In the genomic region with DNA sequence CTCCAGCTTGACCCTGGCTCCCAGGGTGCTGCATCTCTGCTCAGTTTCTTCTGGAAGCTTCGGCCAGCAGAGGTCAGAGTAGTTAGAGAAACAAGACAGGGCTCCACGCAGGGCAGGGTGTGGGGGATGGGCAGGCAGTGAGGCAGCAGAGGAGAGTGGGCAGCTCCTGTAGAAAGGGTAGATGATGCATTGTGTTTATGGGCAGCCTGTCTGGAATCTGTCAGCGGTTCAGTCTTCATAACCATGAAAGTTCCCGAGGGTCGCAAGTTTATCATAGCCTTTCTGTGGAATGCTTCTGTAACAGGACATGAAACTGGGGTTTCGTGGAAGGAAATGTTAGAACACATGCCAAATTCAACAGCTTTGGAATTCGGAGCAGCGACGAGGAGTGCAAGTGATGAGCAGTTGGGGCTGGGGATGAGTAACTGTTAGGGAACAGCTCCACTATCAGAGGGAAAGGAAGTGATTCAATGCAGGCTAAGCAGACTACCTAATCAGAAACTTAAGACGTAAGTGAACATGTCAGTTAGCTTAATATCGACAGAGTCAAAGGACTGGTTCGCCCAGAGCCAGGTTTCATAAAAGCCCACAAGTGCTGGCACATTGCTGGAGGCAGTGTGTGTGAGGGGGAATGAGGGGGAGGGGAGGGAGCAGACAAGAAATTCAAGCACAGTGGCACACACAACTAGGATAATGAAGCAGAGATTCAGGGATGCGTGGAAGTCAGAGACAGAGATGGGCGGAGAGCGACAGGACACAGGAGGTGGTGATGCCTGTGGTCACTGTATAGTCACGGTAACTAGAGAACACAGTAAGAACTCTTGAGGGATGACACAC, we compare ENCODE assay signal across 7 mouse cellular contexts. TPM values are rescaled to one million over a fixed set of nuclear protein-coding genes. Genes with fewer than 3 reads are reported as not detected.
A peak's percentile ranks its signal among the peaks of the same experiment; 100 is the strongest.
DNase-seq lines count a peak whose midpoint lies in the region; ATAC-seq lines count a peak whose summit lies in the region.

No protein-coding gene starts in this region.

- H3K4me3 ChIP-seq in heart, embryonic 15.5 days, result no peak overlapping the region

- peak overlapping the region; percentile 33 for H3K4me2 ChIP-seq in heart, embryonic 15.5 days

- DNase-seq in right cerebral cortex, adult 2 months (ENCODE audit: low spot score in 2 of 2), result peak; percentile 14 to 20
- DNase-seq in right cerebral cortex, postnatal 36 days (ENCODE audit: low spot score in 2 of 2), result no peak
- peak; percentile 66 for DNase-seq in embryo, embryonic 10 days (ENCODE audit: low spot score)
- peak; percentile 67 to 84 for DNase-seq in kidney, postnatal 36 days
- peak; percentile 72 for DNase-seq in lung, postnatal 14 days
- no peak for DNase-seq in c-Kit-positive CD71-positive TER-119-positive erythroid progenitor cells, embryonic 14.5 days (ENCODE audit: low spot score)

- no peak overlapping the region for H3K9ac ChIP-seq in heart, embryonic 15.5 days

- peak; percentile 81 for ATAC-seq in heart, embryonic 15.5 days (replicated peaks; ENCODE audit: insufficient number of reproducible peaks, insufficient read depth, low FRiP score, low read depth)

- H3K27me3 ChIP-seq in heart, embryonic 15.5 days, result 0 out of 2 replicates have a peak, but pooled peaks cover 11% of the 10 kb centered on the region

- WGBS in heart, embryonic 15.5 days, result 32% methylated on average over 16 of the region's 16 CpGs

- no peak overlapping the region for H3K27ac ChIP-seq in heart, embryonic 15.5 days

- no peaks in the 10 kb centered on the region for H3K9me3 ChIP-seq in heart, embryonic 15.5 days (replicated peaks)

- H3K4me1 ChIP-seq in heart, embryonic 15.5 days (replicated peaks), result peaks cover 7% of the 10 kb centered on the region

- H3K36me3 ChIP-seq in heart, embryonic 15.5 days, result no peaks in the 10 kb centered on the region

RNA-seq across cellular contexts. Expression of gene Tnfsf15, which starts 8.0 kb away (rescaled TPM):
- 0.06 and 0.14 TPM in 2 replicates for polyA plus RNA-seq in heart, embryonic 15.5 days (2015; fragmentation: Nextera tagmentation; extraction: Ambion mirVana)

Comparison
In these comparisons a context has a peak if more than half of its experiments do, and no peak if none do; other contexts are left out.
1. DNase-seq: peak in right cerebral cortex, adult 2 months (2 of 2), embryo, embryonic 10 days (single experiment), kidney, postnatal 36 days (2 of 2) and lung, postnatal 14 days (single experiment); none in right cerebral cortex, postnatal 36 days (0 of 2) and c-Kit-positive CD71-positive TER-119-positive erythroid progenitor cells, embryonic 14.5 days (single experiment).